In genomic region chr1:93776686-93777085, GRCm38 (mm10) we compare ENCODE assay signal across 12 mouse cellular contexts.
"Had no signal": no experiment of that assay in that cellular context is flagged by ENCODE, and none has a peak within 500 bp of the region (broad histone marks: within the 10 kb centered on the region; RNA-seq: fewer than 3 reads in every experiment).

No protein-coding gene starts in this region.

- DNase-seq: lung, adult 18-20 months; lung, embryonic 14.5 days; lung, postnatal 10 days; lung, postnatal 4 days; midbrain, embryonic 14.5 days; right cerebral cortex, adult 18-20 months; right cerebral cortex, postnatal 25 days; right cerebral cortex, postnatal 4 days; spleen, adult 18-20 months; thymus, adult 18-20 months; thymus, postnatal 14 days; thymus, postnatal 36 days had no signal
